Mouse (Mus musculus): ENCODE measurements around the gene Rnpepl1.

GRCm38 (mm10) chr1:92934182-92934827 lies 23.7 kb downstream of the Rnpepl1 start, which contains the start of gene Capn10:
- TF ChIP-seq CTCF (IDR thresholded peaks at IDR 0.05; ENCODE audit: low read depth) (no peak), EP300 (IDR thresholded peaks at IDR 0.05; ENCODE audit: low read depth) (peak; percentile 81)
